16 mouse cellular contexts compared by ENCODE assay signal in the genomic region with DNA sequence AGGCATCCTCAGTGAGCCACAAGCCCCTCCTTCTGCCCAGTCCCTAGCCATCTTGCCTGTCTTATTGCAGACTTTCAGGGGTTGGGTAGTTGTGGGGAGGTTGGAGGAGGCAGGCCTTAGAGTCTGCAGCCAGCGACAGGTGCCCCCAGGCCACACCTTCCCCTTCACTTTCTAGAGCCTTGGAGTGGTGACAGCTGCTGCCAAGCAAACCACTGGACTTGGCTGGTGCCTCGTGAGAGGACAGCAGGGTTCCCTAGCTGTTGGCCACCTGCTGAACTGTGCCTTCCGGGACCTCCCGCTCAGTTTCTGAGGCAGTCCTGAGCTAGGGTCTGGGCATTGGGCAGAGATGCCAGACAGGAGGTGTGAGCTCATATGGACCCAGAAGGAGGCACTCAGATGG. TPM values are rescaled to one million over a fixed set of nuclear protein-coding genes. Genes with fewer than 3 reads are reported as not detected.
"Had no signal": no experiment of that assay in that cellular context is flagged by ENCODE, and none has a peak within 500 bp of the region (broad histone marks: within the 10 kb centered on the region; RNA-seq: fewer than 3 reads in every experiment).

No protein-coding gene starts in this region.

- H3K9me3 ChIP-seq: liver, embryonic 12.5 days; lung, embryonic 15.5 days; midbrain, embryonic 10.5 days; midbrain, embryonic 13.5 days; neural tube, embryonic 12.5 days; stomach, embryonic 15.5 days had no signal

- DNase-seq: lung, adult 2 months; lung, postnatal 4 days; right cerebral cortex, postnatal 14 days; thymus, adult 2 months; thymus, postnatal 25 days; thymus, postnatal 4 days had no signal

- ATAC-seq: liver, embryonic 12.5 days; midbrain, embryonic 13.5 days; midbrain, embryonic 16.5 days had no signal

- H3K9ac ChIP-seq: liver, embryonic 12.5 days; liver, embryonic 14.5 days; lung, embryonic 15.5 days; midbrain, embryonic 13.5 days; neural tube, embryonic 12.5 days; stomach, embryonic 15.5 days had no signal

- H3K36me3 ChIP-seq: liver, embryonic 12.5 days; lung, embryonic 15.5 days; midbrain, embryonic 10.5 days; midbrain, embryonic 13.5 days; neural tube, embryonic 12.5 days; stomach, embryonic 15.5 days had no signal

- H3K4me2 ChIP-seq: liver, embryonic 12.5 days; lung, embryonic 15.5 days; midbrain, embryonic 13.5 days; neural tube, embryonic 12.5 days; stomach, embryonic 15.5 days had no signal

- H3K4me3 ChIP-seq: liver, embryonic 12.5 days; lung, embryonic 15.5 days; midbrain, embryonic 10.5 days; midbrain, embryonic 13.5 days; neural tube, embryonic 12.5 days; stomach, embryonic 15.5 days had no signal

- H3K27ac ChIP-seq: liver, embryonic 12.5 days; liver, embryonic 14.5 days; lung, embryonic 15.5 days; midbrain, embryonic 10.5 days; midbrain, embryonic 13.5 days; neural tube, embryonic 12.5 days; stomach, embryonic 15.5 days; stomach, postnatal 0 days had no signal

RNA-seq across cellular contexts. Expression of a gene that starts 49.0 kb away (rescaled TPM):
- polyA plus RNA-seq: midbrain, embryonic 13.5 days; midbrain, embryonic 16.5 days; neural tube, embryonic 14.5 days had no signal
